Mouse (Mus musculus) c-Kit-positive CD71-negative TER-119-negative erythroid progenitor cells, embryonic 14.5 days (primary cell): ENCODE data around the gene Pikfyve.
"Not testable (repeated sequence)": the region's sequence is repeated elsewhere in the genome, so short reads cannot be mapped to it uniquely, and the experiment has no call there.

ENCODE experiments used
- DNase-seq: peaks from one replicate; pipeline ENCODE4 v3.0.0-alpha.2; 2013; ENCODE audit warnings: low read depth

The Pikfyve gene

DNA sequence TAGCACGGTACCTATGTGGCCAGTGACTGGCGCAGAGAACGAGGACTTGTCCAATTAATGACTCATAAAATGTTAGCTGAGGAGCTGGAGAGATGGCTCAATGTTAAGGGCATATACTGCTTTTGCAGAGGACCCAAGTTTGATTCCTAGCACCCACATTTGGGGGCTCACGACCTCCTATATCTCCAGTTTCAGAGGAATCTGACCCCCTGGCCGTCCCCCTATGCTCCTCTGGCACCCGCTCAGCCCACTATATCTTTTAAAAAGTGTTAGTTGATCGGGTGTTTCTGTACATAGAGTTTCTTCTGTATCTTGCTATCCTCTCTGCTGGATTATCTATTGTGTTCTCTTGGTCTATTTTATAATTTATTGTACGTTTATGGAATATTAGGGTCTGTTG lies 1.5 kb upstream of the Pikfyve start:
- DNase-seq = no peak

DNA sequence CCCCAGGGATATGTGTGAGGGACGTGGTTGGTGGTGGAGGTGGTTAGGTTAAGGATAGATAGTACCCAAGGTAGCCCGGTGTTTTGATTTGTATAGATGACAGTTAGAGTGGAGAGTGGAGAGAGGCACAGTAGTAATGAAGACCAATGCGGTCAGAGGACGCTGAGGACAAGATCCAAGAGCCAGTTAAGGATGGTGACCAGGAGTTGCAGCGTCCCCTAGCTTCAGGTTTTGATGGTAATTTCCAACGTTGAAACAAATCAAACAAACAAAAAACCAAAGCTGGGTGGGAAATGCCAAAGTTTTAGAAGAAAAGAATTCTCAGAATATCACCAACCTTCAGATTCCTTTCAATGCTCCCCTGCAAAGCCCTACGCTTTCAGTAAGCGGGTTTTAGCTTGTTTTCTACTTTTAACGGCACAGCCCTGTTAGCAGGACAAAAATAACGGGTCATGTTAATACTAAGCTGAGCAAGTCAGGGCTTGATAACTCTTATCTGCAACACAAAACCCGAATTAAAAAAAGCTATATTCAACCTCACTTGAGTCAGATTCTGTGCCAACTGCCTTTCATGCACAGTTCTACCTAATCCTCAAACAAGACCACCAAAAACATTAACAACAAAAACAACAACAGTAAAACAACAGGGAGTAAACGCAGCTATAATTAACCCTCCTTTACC lies 818 bp upstream of the Pikfyve start:
- no peak for DNase-seq

DNA sequence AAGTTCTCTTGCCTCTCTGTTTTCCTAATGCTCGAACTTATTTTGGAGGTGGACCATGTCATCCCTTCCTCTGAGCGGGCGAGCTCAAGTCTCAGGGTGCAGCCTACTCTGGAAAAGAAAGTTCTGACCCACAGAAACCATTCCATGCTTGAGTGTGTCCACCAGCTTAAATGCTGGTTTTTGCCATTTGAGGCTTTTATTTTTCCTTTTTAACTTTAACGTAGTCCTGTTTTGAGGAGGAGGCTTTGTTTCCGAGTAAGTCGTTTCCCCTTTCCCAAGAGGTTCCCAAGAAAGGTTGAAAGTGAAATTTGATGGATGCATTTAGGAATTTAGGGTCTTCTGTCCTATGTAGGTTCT lies 569 bp downstream of the Pikfyve start:
- DNase-seq = no peak

DNA sequence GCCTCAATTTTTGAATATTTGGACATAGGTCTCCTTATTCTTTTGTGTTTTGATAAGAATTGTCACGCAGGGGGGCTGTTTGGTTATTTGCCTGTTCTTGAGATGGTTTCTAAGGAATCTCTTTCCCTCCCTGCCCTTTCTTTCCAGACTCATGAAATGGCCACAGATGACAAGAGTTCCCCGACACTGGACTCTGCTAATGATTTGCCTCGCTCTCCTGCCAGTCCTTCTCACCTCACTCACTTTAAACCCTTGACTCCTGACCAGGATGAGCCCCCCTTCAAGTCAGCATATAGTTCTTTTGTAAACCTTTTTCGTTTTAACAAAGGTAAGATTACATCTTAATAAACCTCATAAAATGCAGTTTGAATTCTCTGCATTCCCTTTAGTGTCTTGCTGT lies 3.7 kb downstream of the Pikfyve start:
- DNase-seq = no peak

DNA sequence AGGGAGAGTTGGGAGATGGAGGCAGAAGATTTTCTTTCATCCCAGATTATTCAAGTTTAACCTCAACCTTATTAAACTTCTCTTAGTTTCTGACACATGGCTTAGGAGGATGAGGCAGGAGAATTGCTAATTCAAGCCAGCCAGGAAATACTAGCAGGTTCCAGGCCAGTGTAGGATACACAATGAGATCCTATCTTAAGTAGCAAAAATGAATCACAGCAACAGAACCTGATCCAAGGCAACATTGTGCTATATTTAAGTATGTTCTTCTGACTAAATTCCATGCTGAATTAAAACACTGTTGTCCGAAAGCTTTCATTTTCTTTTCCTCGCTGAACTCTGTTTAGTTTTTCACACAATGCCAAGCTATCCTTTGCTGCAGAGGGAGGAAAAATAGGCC lies 6.7 kb downstream of the Pikfyve start:
- DNase-seq = no peak

DNA sequence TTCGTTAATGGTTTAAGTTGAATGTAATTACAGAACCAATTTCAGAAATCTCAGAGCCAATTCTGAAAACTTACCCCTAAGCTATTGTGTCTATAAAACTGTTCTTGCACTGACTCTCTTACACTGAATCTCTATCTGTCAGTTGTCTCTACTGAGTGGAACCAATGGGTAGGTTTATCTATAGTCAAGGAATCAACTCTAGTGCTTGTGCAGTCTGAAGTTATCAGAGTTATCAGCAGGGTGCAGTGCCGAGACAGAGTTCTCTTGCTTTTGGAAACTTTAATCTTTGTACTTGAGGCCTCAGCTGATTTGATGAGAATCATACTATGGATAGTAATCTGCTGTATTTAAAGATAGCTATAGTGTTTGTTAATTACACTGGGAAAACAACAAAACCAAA lies 11.9 kb downstream of the Pikfyve start:
- no peak for DNase-seq

DNA sequence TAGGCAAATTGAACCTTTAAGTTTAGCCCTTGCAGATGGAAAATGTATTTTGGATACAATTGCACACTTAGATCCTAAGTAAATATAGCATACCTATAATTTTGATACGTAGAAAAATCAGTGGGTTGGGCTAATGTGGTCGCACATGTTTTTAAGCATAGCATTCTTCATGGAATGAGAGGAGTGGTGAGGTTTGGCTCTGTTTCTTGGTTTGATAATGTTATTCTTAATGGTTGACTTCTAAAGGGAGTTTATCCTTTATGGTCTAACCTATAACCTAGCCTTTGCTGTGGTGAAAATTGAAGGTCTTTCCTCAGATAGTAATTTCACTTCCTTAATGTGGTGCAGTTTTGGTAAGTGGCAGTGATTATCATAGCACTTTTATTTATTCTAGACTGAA lies 12.4 kb downstream of the Pikfyve start:
- DNase-seq = no peak

DNA sequence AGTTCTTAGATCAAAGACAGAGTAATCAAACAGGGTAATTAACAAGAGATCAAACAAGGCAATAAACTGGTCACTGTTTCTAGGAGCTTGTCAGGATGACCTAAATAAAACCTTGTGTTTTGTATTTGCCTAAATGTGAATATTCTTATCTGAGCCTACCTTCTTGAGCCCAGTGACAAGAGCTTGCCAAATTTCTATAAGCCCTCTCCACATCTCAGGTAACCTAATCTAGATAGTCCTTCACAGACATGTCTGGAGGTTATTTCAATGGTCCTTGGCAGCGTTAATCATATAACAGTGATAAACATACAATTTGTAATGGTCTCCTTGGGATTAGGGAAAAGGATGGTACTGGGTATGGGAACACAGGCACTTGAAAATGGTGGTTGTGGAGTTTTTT lies 17.8 kb downstream of the Pikfyve start:
- DNase-seq = no peak

DNA sequence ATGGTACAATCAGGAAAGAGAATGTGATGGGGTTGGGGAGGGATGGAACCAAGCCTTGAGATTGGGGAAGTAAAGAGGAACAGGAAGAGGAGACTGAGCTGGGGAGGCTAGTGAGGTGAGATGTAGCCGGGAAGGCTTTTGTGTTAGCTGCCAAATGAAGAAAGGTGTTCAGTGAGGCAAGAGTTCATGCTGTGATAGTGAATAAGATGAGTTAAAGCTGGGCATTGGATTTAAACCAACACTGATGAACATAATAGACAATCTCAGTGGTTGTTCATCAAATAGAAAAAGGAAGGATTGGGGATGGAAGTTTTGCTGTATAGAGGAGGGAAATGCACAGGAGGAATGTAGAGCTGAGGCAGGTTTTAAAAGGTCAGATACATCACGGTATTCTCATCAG lies 26.7 kb downstream of the Pikfyve start:
- DNase-seq = no peak

DNA sequence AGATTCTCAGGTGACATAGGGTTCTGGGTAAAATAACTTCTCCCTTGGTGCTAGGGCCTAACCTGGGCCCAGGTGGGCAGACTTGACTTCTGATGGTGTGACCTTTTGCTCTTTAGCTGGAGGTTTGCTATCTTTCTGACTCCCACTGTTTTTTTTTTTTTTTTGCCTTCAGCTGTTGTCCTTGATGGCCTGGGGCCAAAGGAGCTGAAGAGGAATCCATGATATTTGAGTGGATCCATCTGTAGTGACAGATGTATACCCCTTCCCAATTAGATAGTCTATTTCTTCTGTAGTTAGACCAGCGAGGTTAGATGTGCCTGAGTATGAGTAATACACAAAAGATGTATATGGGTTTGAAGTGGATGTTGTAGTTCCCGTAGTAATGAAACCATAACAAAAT lies 31.1 kb downstream of the Pikfyve start:
- no peak for DNase-seq

DNA sequence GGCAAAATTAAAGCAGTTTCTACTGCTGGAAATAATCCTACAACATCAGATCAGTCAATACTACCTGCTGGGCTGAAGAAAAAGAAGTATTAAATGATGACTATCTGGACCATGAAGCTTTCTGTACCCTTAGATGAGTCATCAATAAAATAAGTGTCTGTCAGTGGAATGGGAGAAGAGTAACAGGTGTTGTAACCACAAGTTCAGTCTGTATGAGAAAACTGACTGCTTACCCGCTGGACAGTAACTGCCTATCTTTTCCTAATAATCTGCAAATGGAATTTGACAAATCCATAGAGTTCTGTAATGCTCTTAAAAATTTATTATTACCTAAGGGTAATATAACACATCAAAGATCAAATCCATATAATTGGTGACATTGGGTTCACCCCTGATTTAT lies 31.5 kb downstream of the Pikfyve start:
- DNase-seq = no peak

DNA sequence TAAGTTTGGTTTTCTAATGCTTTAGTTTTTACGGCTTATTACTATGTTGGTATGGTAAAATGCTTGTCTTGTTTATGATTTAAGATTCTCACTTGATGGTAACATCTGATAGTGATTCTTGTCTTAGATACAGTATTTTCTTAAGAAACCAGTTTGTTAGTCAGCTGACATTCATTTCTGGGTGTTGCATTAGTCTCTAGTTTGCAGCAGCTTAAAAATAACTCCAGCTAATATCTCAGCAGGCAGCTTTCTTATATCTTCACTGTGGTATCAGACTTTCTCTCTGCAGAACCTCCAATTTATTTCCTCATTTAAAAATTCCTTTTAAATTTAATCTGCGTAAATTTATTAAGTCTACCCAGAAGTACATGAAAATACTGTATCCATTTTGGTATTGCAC lies 37.2 kb downstream of the Pikfyve start:
- DNase-seq = no peak

DNA sequence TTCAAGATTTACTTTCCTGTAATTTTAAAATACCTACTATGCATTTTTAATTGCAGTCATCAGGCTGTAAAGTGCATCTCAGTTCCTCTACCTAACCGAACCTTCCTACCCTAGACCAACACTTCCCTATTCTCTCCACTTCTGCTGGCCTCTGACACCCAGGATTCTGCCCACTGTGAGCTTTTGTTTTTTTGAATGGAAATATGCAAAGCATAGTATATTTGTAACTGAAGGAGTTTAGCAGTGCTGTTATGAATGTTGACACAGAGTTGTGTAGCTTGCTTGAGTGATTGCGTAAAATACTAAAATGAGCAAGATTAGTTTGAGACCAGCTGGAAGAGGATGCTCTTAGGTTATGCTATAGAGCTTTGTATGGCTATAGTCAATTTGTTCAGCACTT lies 41.2 kb downstream of the Pikfyve start:
- peak; percentile 1 for DNase-seq

DNA sequence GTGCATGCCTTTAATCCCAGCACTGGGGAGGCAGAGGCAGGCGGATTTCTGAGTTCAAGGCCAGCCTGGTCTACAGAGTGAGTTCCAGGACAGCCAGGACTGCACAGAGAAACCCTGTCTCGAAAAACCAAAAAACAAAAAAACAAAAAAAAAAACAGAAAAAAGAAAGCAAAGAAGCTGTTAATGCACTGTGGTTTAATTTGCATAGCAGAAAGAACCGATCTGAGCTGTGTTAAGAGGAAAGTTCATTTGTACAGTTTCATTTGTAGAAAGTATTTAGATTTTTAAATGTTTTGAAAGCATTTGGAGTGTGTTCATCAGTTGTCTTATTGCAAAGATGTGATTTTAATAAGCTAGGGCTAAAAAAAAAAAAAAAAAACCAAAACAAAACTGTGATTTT lies 43.3 kb downstream of the Pikfyve start:
- DNase-seq = not testable (repeated sequence)

DNA sequence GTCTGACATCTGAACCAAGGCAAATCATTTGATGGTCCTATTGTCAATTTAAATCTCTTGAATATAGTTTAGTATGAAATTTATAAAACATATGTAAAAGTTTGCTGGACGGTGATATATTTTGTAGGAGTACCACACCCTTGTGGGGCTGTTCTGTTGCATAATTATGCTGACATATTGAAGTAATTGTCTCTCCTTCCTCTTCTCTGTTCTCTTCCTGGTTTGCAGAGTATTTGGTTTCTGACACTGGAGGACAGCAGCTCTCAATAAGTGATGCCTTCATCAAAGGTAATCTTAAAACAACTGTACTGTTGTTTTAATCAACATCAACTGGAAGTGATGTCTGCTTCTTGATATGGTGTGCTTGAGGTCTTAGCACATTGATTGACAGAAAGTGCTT lies 44.1 kb downstream of the Pikfyve start:
- DNase-seq = no peak

DNA sequence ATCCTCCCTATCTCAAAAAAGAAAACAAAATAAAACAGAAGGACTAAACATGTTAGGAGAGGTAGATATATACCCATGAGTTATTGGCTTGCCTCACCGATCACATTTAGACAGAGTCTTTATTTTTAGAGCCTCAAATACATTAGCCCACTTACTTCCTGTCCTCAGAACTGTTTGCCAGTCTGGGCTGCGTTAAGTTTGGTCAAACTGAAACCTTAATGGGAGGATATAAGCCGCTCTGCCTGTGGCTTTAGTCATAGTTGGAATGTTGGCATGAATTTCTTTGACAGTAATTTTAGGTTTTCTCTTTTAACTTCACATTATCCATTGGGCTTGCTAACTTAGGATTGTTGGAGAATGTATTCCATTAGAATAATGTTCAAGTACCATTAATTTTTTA lies 51.2 kb downstream of the Pikfyve start:
- no peak for DNase-seq

DNA sequence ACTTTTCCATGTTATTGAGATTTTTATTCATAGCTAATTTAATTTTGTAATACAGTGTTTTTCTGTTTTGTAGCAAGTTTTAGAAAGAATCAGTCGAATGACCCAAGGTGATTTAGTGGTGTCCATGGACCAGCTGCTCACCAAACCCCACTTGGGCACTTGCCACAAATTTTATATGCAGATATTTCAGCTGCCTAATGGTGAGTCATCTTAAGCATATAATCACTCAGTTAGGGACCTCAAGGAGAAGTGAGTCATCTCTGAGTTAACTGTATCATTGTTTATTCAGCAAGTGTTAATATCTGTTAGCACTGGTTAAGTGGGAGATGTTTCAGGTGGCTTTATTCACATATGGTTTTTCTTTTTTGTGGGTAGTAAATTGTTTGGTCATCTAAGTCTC lies 59.2 kb downstream of the Pikfyve start:
- DNase-seq = no peak

DNA sequence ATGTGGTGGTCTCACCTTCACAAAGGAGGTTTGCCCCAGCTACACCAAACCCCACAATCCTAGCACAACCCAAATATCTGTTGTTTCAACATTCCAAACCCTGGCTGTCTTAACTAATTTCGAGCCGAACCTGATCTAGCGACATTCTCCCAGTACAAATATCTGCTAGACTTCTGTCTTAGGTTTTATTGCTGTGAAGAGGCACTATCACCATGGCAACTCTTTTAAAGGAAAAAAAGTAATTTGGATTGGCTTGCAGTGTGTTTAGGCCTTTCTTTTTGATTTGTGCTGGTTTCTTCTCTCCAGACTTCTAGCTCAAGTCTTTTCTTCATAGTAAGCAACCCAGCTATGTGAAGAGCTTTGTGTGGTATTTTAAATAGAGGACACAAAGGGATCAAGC lies 94.0 kb downstream of the Pikfyve start:
- DNase-seq = no peak

DNA sequence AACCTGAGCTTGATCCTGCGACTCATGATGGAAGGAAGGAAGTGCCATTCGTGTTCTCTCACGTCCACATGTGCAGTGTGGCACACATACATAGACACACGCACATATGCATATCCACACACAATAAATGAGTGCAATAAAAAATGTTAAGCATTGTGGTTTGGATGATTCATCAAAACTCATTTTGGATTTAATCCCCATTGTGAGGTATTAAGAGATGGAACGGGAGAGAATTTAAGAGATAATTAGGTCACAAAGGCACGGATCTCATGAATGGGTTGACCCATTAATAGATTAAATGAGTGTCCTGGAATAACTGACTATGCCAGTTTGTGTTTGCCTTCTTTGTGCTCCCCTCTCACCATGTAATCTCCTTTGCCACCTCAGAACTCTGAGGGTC lies 95.3 kb downstream of the Pikfyve start, which contains the start of gene Pth2r:
TSS of gene Pth2r (plus strand) at position 301 of the 400 bp plus-strand sequence.
- DNase-seq = no peak

DNA sequence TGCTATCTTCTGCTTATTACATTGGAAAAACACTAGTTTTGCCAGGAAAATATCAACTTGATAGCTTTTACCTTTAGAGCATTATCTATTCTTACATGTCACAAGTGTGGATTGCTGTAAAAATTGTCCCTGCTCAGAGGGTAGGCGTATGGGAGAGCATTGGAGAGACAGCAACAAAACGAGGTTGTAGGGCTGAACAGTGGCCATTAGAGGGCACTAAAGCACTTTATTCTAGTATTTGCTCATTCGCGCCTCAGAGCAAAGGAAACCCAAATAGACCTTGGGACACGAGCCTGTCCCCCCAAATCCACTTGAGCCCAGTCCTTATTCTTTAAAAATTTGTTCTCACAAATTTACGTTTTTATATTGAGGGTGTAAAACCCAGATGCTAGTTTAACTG lies 96.3 kb downstream of the Pikfyve start:
- DNase-seq = peak; percentile 18

DNA sequence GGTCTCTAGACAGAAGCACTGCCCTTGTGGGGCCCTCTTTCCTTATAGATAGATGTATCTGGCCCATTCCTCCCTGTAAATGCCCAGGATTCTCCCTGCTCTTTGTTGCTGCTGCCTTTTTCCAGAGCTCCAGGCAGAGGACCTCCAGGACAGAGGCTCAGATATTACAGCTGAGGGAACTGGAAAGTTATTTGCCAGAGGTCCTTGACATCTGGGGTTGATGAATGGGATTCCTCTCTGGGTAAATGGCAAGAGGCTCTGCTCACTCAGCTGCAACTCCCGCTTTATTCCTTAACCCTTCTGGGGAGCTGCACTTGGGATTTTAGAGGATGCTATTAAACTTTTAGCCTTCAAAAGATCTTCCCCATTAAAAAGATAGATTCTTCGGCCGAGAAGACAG lies 122.0 kb downstream of the Pikfyve start:
- DNase-seq = no peak

DNA sequence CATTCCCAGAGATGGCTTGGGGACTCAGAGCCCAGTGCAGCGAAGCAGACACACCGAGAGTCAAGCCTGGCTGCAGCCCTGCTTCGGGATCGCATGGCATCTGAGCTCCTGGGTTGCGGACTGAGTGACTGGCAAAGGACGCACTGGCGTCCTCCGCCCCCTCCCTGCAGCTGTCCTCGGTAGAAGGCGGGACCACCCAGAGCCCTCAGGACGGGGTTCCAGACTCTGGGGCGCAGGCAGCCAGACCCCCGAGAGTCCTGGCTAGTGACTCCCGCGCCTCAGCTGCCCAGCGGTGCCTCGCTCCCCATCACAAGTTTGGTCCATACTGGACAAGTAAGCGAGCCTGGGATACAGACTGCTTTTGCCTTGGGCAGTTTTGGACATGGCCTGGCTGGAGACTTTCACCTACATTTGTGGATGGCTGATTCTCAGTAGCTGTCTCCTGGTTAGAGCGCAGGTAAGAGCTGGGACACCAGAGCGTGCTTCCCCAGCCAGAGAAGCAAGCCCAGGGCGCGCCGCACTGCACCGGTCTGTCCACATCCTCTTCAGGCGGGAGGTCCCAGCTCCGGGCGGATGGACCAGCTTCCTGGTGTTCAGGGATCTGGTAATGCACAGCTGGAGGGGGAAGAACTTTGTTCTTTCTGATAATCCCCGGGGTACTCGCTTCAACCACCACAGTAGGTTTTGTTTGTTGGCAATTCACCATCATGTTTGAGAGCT lies 124.9 kb downstream of the Pikfyve start:
- DNase-seq = no peak

DNA sequence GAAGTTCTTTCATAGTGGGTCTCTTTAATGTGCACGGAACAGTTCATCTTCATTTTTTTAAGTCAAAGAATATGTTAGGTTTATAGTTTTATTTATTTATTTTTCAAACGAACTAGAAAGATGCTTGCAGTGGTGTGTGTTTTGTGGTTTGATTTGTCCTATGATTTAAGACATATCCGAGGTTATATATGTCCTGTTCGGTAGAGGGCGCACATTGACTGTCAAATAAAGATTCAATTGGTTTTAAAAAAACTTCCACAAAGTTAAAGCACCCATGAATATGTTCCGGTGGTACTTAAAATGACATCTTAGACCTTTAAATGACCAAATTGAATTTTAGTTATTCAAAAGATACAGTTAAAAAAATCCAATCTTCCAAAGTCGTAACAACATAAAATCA lies 125.6 kb downstream of the Pikfyve start:
- peak; percentile 16 for DNase-seq

DNA sequence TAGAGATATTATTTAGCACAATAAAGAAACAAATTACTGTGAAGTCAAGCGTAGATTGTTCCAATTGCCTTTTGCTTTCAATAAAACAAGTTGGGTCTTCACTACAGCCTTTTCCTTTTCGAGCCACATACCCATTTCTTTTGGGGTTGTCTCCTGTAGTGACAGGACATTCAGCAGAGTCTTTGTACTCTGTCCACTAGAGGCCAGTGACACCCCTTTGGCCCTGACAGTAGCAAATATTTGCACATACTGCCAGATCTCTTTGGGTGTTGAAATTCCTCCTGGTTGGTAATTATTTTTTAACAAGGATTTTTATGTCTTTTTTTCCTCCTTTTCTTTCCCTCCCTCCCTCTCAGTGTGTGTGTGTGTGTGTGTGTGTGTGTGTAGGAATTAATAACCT lies 126.4 kb downstream of the Pikfyve start:
- DNase-seq = no peak
